Mouse (Mus musculus) testis, postnatal 14 days (tissue): ENCODE data around the gene Cenpk.
"Not testable (repeated sequence)": the region's sequence is repeated elsewhere in the genome, so short reads cannot be mapped to it uniquely, and the experiment has no call there.

Experiments used
- DNase-seq: peaks from one replicate; pipeline ENCODE4 v3.0.0; 2021; ENCODE audit warnings: low spot score

Gene Cenpk

GRCm38 (mm10) chr13:104228384-104229066, at the start of gene Cenpk, which contains the start of gene Ppwd1:
Gene Cenpk (plus strand): TSS chr13:104228611.
Gene Ppwd1 (minus strand): TSS chr13:104228843.
- DNase-seq: peak; percentile 96

- peak; percentile 98 for DNase-seq
Observed at GRCm38 (mm10) chr13:104178650-104179121, 49.7 kb upstream of the Cenpk start, which contains the start of gene Trim23. Gene Trim23 (plus strand): TSS chr13:104178797.

GRCm38 (mm10) chr13:104179176-104179888, 49.1 kb upstream of the Cenpk start:
- no peak for DNase-seq

- DNase-seq: no peak
Observed at GRCm38 (mm10) chr13:104187357-104187756, 41.1 kb upstream of the Cenpk start.

- not testable (repeated sequence) for DNase-seq
Observed at GRCm38 (mm10) chr13:104195891-104196290, 32.5 kb upstream of the Cenpk start.

- DNase-seq: no peak
Observed at GRCm38 (mm10) chr13:104204313-104204712, 24.1 kb upstream of the Cenpk start.

GRCm38 (mm10) chr13:104227478-104227877, 933 bp upstream of the Cenpk start:
- no peak for DNase-seq

GRCm38 (mm10) chr13:104229181-104229580, 770 bp downstream of the Cenpk start:
- DNase-seq: no peak

GRCm38 (mm10) chr13:104258997-104259396, 30.6 kb downstream of the Cenpk start:
- DNase-seq: no peak

- DNase-seq: no peak
Observed at GRCm38 (mm10) chr13:104285031-104285431, 56.6 kb downstream of the Cenpk start.

- no peak for DNase-seq
Observed at GRCm38 (mm10) chr13:104285737-104286311, 57.4 kb downstream of the Cenpk start.

- DNase-seq: no peak
Observed at GRCm38 (mm10) chr13:104286336-104286735, 57.9 kb downstream of the Cenpk start.

- peak; percentile 85 for DNase-seq
Observed at GRCm38 (mm10) chr13:104286897-104287309, 58.5 kb downstream of the Cenpk start.

GRCm38 (mm10) chr13:104287366-104288225, 59.2 kb downstream of the Cenpk start, which contains the start of gene Adamts6:
Gene Adamts6 (plus strand): TSS chr13:104287835.
- DNase-seq: no peak

GRCm38 (mm10) chr13:104288226-104288859, 59.9 kb downstream of the Cenpk start:
- no peak for DNase-seq

GRCm38 (mm10) chr13:104289176-104289575, 60.8 kb downstream of the Cenpk start:
- no peak for DNase-seq

GRCm38 (mm10) chr13:104295472-104295871, 67.1 kb downstream of the Cenpk start:
- DNase-seq: no peak
